Mouse (Mus musculus) limb, embryonic 15.5 days (tissue): ENCODE measurements around the gene Chst8. TPM values are rescaled to one million over a fixed set of nuclear protein-coding genes. Genes with fewer than 3 reads are reported as not detected.

ENCODE experiments used
- ATAC-seq: fragments of 200-750 bp; cut with Nextera tagmentation; 2 replicates; pipeline ENCODE4 v1.8.0; 2017; ENCODE audit warnings: low read depth, moderate TSS enrichment; ENCODE audit not compliant: insufficient number of reproducible peaks, low FRiP score, low TSS enrichment
- H3K27ac ChIP-seq: fragments of 300-500 bp; sonication (generic); 2 replicates; pipeline ENCODE4 v1.5.1; 2015; ENCODE audit warnings: moderate library complexity, mild to moderate bottlenecking, inconsistent platforms
- H3K27me3 ChIP-seq: fragments of 300-500 bp; sonication (generic); 2 replicates; pipeline ENCODE4 v1.6.1; 2015; ENCODE audit warnings: inconsistent platforms
- H3K36me3 ChIP-seq: fragments of 300-500 bp; sonication (generic); 2 replicates; pipeline ENCODE4 v1.6.1; 2015; ENCODE audit warnings: inconsistent platforms
- H3K4me1 ChIP-seq: fragments of 300-500 bp; sonication (generic); 2 replicates; pipeline ENCODE4 v1.6.1; 2015; ENCODE audit warnings: inconsistent platforms
- H3K4me2 ChIP-seq: fragments of 300-500 bp; sonication (generic); 2 replicates; pipeline ENCODE4 v1.6.1; 2015; ENCODE audit warnings: mild to moderate bottlenecking, inconsistent platforms
- H3K4me3 ChIP-seq: fragments of 300-500 bp; sonication (generic); 2 replicates; pipeline ENCODE4 v1.5.1; 2015; ENCODE audit warnings: mild to moderate bottlenecking, inconsistent platforms
- H3K9ac ChIP-seq: fragments of 300-500 bp; sonication (generic); 2 replicates; pipeline ENCODE4 v1.6.1; 2015; ENCODE audit warnings: inconsistent platforms
- H3K9me3 ChIP-seq: fragments of 300-500 bp; sonication (generic); 2 replicates; pipeline ENCODE4 v1.6.1; 2016; ENCODE audit warnings: inconsistent platforms
- whole genome bisulfite sequencing: fragments of 180-500 bp; shearing (Covaris S2); methylation state at CpG from one replicate; pipeline ENCODE4 v1.1.7; 2015; 5-methylcytosine and 5-hydroxymethylcytosine counted together
- polyA plus RNA-seq: library from polyadenylated mRNA; unstranded; fragments of >200 nt; fragmentation: Nextera tagmentation; extraction: Ambion mirVana; gene quantifications from 2 replicates; pipeline ENCODE4 v1.2.1, GENCODE M21; 2015

The Chst8 gene
- polyA plus RNA-seq, 1 experiment from 2014 or later: 1.2 TPM

DNA sequence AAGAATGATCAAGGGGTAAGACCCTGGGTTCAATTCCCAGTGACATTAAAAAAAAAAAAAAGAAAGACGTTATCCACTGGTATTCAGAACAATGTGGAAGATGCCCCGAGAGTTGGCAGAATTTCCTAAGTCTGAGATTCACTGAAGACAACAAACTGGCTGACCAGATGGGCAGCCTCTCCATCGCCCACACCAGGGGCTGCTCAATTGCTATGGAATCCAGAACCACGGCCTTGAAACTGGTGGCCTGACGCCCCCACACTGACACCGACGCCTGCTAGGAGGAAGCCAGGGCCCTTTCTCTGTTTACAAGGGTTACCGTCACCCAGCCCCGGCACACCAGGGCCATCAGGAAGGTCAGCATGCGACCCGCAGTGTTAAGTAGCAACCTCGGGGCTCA is 64.8 kb downstream of the Chst8 start:
- H3K36me3 ChIP-seq: no peaks in the 10 kb centered on the region
- no peaks in the 10 kb centered on the region for H3K9me3 ChIP-seq
- ATAC-seq: no peak
- no peak overlapping the region for H3K4me2 ChIP-seq
- H3K27me3 ChIP-seq: no peaks in the 10 kb centered on the region
- 53% methylated on average over 12 of the region's 12 CpGs for WGBS
- no peak overlapping the region for H3K4me3 ChIP-seq
- no peak overlapping the region for H3K9ac ChIP-seq
- no peak overlapping the region for H3K27ac ChIP-seq
- 0 out of 2 replicates have a peak, but pooled peaks cover 4% of the 10 kb centered on the region for H3K4me1 ChIP-seq

DNA sequence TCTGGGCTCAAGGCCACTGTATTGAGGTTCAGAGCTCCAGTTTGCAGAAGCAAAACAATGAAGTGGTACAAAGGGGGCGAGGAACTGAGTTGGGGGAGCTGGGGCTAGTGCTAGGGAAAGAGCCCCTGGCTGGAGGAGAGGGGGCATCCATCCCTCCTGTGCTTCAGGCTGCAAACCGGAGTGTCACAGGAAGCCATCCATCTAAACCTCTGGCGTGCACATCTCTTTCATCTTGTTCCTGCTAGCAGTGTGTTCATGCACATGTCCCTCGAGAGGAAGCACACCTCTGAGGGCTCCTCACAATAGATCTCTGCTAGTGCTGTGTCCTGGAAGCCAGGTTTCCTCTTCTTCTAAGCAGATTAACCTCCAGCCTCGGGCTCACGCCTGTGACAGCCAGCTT is 65.9 kb downstream of the Chst8 start:
- H3K4me1 ChIP-seq: 0 out of 2 replicates have a peak, but pooled peaks cover 4% of the 10 kb centered on the region
- WGBS: 29% methylated on average over 6 of the region's 6 CpGs

DNA sequence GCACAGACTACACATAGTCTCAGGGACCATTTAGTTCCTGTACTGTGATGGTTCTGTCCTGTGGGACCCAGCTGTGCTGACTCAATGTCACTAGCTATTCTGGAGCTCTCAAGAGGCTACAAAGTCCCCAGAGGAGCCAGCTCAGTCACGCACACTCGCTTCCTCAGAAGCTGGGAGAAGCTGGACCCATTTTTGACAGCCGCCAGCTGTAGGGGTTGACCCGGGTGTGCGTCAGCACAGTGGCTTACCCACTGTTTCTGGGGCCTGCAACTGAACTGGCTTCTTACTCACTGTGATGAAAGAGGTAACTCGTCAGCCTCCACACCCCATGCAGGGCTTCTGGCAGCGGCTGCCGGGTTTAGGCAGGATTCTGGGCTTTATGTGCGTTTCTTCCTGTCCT is 66.3 kb downstream of the Chst8 start:
- Histone ChIP-seq H3K9me3 (no peaks in the 10 kb centered on the region), H3K4me3 (no peak overlapping the region), H3K4me2 (no peak overlapping the region), H3K4me1 (0 out of 2 replicates have a peak, but pooled peaks cover 4% of the 10 kb centered on the region), H3K9ac (no peak overlapping the region), H3K36me3 (no peaks in the 10 kb centered on the region), H3K27ac (no peak overlapping the region), H3K27me3 (no peaks in the 10 kb centered on the region)
- 40% methylated on average over 9 of the region's 9 CpGs for WGBS
- no peak for ATAC-seq

More for the DNA sequence above, 65.9 kb downstream of the Chst8 start:
- no peaks in the 10 kb centered on the region for H3K27me3 ChIP-seq
- ATAC-seq: no peak
- no peaks in the 10 kb centered on the region for H3K9me3 ChIP-seq
- no peak overlapping the region for H3K27ac ChIP-seq
- no peaks in the 10 kb centered on the region for H3K36me3 ChIP-seq
- no peak overlapping the region for H3K9ac ChIP-seq
- H3K4me3 ChIP-seq: no peak overlapping the region
- H3K4me2 ChIP-seq: no peak overlapping the region

DNA sequence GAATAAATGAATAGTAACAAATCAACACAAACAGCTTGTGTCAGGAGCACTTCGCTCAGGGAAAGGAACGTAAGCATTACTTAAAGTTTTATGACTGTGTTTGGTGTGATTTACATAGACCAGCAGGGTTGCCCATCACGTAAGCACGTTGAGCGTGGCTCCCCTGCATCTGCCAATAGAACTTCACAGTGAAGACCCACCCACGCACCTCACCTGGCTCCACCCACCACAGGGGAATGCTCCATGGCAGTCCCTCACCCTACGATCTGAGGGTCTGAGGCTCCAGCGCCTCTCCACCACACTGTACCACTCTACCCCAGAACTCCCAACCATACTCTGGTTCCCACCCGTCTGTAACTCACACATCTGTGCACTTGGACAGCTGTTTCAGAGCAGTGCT is 67.1 kb downstream of the Chst8 start:
- no peak overlapping the region for H3K27ac ChIP-seq
- no peak overlapping the region for H3K9ac ChIP-seq
- WGBS: 47% methylated on average over 9 of the region's 9 CpGs
- H3K4me1 ChIP-seq: 0 out of 2 replicates have a peak, but pooled peaks cover 4% of the 10 kb centered on the region
- no peaks in the 10 kb centered on the region for H3K9me3 ChIP-seq
- no peak overlapping the region for H3K4me2 ChIP-seq
- no peaks in the 10 kb centered on the region for H3K27me3 ChIP-seq
- no peak for ATAC-seq
- H3K4me3 ChIP-seq: no peak overlapping the region
- no peaks in the 10 kb centered on the region for H3K36me3 ChIP-seq

DNA sequence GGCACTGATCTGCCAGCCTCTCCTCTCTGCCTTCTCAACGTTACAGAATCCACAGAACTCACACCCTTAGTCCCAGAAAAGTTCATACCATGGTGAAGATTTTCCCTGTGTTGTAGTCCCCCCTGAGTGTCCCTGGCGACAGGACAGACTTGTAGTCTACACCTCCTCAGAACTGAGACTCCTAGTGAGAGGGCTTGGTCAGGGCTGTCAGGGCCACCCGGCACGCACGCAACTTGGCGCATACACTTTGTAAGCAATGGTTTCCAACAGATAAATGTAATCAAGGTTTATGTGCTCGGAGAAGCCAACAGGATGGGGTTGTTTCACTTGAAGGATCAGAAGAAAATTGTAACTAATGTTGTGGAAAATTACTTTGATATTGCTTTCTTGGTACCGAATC is 67.5 kb downstream of the Chst8 start:
- Histone ChIP-seq H3K9me3 (no peaks in the 10 kb centered on the region), H3K36me3 (no peaks in the 10 kb centered on the region), H3K4me2 (no peak overlapping the region), H3K4me3 (no peak overlapping the region), H3K4me1 (0 out of 2 replicates have a peak, but pooled peaks cover 4% of the 10 kb centered on the region), H3K27me3 (no peaks in the 10 kb centered on the region), H3K27ac (no peak overlapping the region), H3K9ac (no peak overlapping the region)
- 78% methylated on average over 8 of the region's 8 CpGs for WGBS
- ATAC-seq: no peak

DNA sequence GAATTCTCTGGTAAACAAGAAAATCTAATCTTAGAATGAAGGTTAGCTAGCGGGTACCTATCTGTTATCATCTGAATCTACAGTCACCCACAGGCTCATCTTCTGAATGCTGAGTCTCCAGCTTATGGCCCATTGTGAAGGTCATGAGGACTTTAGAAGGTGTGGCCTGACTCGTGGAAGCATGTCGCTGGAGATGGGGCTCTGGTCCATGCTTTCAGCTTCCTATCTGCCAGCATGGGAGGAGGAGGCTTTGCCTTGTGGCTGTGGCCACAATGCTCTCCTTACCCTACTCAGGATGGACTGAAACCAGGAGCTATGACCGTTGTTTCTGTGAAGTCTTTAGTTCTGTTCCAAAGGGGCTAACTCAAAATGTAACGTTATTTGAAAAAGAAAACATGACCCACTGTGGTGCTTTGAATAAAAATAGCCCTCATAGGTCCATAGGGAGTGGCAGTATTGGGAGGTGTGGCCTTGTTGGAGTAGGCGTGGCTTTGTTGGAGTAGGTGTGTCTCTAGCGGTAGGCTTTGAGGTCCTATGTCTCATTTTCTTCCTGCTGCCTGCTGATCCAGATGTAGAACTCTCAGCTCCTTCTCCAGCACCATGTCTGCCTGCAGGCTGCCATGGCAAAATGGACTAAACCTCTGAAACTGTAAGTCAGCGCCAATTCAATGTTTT is 69.0 kb downstream of the Chst8 start:
- Histone ChIP-seq H3K4me2 (no peak overlapping the region), H3K4me3 (no peak overlapping the region), H3K27me3 (no peaks in the 10 kb centered on the region), H3K27ac (no peak overlapping the region), H3K9ac (no peak overlapping the region), H3K4me1 (0 out of 2 replicates have a peak, but pooled peaks cover 4% of the 10 kb centered on the region), H3K9me3 (no peaks in the 10 kb centered on the region), H3K36me3 (no peaks in the 10 kb centered on the region)
- no peak for ATAC-seq
- WGBS: 77% methylated on average over 8 of the region's 8 CpGs

DNA sequence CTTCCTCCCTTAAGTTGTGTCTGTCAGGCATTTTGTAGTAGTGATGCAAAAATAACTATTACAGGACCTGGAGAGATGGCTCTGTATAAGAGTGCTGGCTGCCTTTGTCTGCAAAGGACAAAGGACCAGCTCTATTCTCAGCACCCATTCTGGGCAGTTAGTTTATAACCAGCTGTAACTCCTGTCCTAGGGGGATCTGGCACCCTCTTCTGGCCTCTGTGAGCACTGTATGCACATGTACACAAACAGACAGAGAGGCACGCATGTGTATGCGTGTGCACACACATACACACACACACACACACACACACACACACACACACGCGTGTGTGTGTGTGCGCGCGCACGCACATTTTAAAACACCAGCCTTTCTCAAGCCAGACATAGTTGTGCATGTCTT is 73.1 kb downstream of the Chst8 start:
- ATAC-seq: no peak

DNA sequence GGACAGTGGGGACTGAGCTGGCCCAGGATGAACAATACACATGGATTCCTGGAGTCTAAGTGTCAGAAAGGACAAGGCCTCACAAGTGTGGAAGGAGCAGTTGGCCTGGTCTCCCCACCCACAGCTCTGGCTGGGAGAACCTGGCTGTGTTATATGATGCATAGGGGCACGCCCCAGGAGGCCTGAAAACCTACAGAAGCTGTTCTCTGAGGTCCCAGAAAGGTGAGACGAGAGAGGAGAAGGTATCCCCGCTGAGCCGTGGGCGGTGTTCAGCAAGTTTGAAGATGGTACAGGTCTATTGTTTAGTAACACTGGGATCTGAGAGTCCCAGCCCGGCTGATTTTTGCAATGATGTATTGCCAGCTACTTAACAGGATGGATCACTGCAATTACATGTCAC is 75.3 kb downstream of the Chst8 start:
- Histone ChIP-seq H3K9ac (no peak overlapping the region), H3K36me3 (no peaks in the 10 kb centered on the region), H3K27me3 (no peaks in the 10 kb centered on the region), H3K9me3 (no peaks in the 10 kb centered on the region), H3K27ac (no peak overlapping the region), H3K4me1 (no peaks in the 10 kb centered on the region), H3K4me2 (no peak overlapping the region), H3K4me3 (no peak overlapping the region)
- 67% methylated on average over 6 of the region's 6 CpGs for WGBS
- ATAC-seq: no peak

More for the DNA sequence above, 73.1 kb downstream of the Chst8 start:
- no peak overlapping the region for H3K27ac ChIP-seq
- no peaks in the 10 kb centered on the region for H3K9me3 ChIP-seq
- H3K4me2 ChIP-seq: no peak overlapping the region
- H3K4me3 ChIP-seq: no peak overlapping the region
- no peak overlapping the region for H3K9ac ChIP-seq
- no peaks in the 10 kb centered on the region for H3K4me1 ChIP-seq
- H3K27me3 ChIP-seq: no peaks in the 10 kb centered on the region
- no peaks in the 10 kb centered on the region for H3K36me3 ChIP-seq
- WGBS: 97% methylated on average over 8 of the region's 8 CpGs

DNA sequence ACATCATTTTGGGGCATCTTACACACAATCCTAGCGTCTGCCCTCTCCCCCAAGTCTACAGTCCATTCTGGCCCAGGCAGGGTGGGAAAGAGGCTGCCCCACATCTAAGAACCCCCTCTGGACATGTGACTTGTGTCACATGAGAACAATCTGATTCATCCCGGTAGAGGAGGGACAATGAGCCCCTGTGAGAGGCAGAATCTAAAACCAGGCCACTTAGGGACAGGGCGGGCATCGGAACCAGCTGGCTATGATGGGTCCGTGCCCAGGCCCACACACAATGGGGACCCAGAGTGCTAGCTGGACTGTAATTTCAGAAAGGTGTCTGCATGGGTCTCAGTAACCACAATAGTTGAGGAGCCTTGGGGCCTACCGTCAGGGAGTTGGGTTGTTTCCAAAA is 78.2 kb downstream of the Chst8 start:
- no peak for ATAC-seq
- H3K36me3 ChIP-seq: no peaks in the 10 kb centered on the region
- 76% methylated on average over 6 of the region's 6 CpGs for WGBS

DNA sequence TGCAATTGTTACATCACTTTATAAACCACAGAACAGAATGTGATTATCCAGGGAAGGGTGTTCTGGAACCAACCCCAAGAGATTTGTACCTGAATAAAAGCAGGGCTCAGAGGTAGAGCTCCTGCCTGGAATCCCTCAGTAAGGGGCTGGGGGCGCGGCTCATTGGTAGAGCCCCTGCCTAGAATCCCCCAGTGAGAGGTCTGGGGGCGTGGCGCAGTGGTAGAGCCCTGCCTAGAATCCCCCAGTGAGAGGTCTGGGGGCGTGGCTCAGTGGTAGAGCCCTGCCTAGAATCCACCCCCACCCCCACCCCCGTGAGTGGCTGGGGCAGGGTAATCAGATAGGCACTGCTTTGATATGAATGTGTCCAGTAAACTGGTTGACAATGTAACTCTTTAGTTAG is 83.6 kb downstream of the Chst8 start:
- H3K9me3 ChIP-seq: no peaks in the 10 kb centered on the region
- H3K36me3 ChIP-seq: no peaks in the 10 kb centered on the region
- H3K4me1 ChIP-seq: peaks cover 2% of the 10 kb centered on the region; the same call in 1 of the 2 replicates
- H3K9ac ChIP-seq: no peak overlapping the region
- no peak for ATAC-seq
- 54% methylated on average over 6 of the region's 6 CpGs for WGBS
- H3K27ac ChIP-seq: no peak overlapping the region
- H3K27me3 ChIP-seq: no peaks in the 10 kb centered on the region
- no peak overlapping the region for H3K4me3 ChIP-seq
- no peak overlapping the region for H3K4me2 ChIP-seq

More for the DNA sequence above, 78.2 kb downstream of the Chst8 start:
- Histone ChIP-seq H3K9ac (no peak overlapping the region), H3K9me3 (no peaks in the 10 kb centered on the region), H3K4me2 (no peak overlapping the region), H3K4me1 (no peaks in the 10 kb centered on the region), H3K4me3 (no peak overlapping the region), H3K27me3 (no peaks in the 10 kb centered on the region), H3K27ac (no peak overlapping the region)

DNA sequence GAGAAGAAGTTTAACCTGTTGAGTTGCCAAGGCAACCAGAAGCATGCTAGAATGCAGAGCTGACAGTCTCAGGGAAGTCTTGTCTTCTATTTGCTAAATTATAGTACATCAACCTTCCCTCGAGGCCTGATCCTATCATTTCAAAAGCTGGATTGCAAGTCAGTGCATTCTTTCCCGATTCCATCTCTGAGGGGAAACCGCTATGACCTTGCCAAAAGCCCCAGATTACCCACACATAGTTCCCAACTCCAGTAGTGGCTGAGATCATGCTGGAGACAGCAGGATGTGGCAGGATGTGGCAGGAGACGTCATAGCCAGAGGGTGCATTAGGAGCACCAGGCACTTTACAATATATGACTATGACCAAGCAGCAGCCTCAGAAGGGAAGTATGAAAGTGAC is 87.3 kb downstream of the Chst8 start:
- no peak overlapping the region for H3K27ac ChIP-seq
- H3K4me3 ChIP-seq: no peak overlapping the region
- H3K9ac ChIP-seq: no peak overlapping the region
- H3K36me3 ChIP-seq: no peaks in the 10 kb centered on the region
- ATAC-seq: no peak
- no peak overlapping the region for H3K4me2 ChIP-seq
- H3K27me3 ChIP-seq: peaks cover 3% of the 10 kb centered on the region; the same call in 1 of the 2 replicates
- H3K4me1 ChIP-seq: peaks cover 20% of the 10 kb centered on the region; the same call in 1 of the 2 replicates
- no peaks in the 10 kb centered on the region for H3K9me3 ChIP-seq
- 75% methylated on average over 4 of the region's 4 CpGs for WGBS

DNA sequence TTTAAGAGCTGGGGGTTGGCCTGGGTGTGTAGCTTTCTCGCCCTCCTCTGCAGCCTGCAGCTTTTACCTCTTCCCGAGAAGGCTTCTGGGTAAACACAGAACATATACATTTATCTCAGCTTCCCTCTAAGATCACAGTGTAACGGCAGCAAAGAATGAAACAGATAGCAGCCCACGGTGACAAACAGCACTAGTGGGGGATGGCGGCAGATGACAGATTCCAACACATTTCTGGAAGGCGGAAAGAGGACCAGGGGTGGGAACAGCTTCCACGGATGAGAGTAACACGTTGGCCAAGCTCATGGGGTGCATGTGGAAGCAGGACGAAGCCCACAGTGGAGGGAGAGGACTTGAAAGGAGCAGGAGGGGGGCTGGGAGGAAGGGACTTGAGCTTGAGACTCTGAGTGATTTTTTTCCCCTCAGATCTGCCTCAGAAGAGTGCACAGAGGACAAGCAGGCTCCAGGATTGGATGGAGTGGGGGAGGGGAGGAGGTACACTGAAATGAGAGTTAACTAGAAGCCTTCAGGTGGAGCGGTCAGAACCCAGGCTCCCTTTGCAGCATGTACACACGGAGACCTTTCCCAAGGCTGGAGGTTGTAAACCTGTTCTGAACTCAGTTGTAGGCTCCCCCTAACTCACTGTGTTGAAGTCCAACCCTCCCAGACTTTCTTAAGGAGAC is 89.8 kb downstream of the Chst8 start:
- no peak overlapping the region for H3K4me3 ChIP-seq
- H3K9ac ChIP-seq: no peak overlapping the region
- no peaks in the 10 kb centered on the region for H3K9me3 ChIP-seq
- H3K36me3 ChIP-seq: no peaks in the 10 kb centered on the region
- no peak overlapping the region for H3K4me2 ChIP-seq
- peaks cover 18% of the 10 kb centered on the region; the same call in 1 of the 2 replicates for H3K4me1 ChIP-seq
- peaks cover 8% of the 10 kb centered on the region; the same call in 1 of the 2 replicates for H3K27me3 ChIP-seq
- no peak for ATAC-seq
- no peak overlapping the region for H3K27ac ChIP-seq
- WGBS: 54% methylated on average over 11 of the region's 11 CpGs
